Mouse (Mus musculus): ENCODE measurements around the gene Rad23b. TPM values are rescaled to one million over a fixed set of nuclear protein-coding genes. Genes with fewer than 3 reads are reported as not detected.

Gene Rad23b
- polyA plus RNA-seq, 1 experiment, result 307 TPM

- H3K4me1 ChIP-seq (ENCODE audit: control insufficient read depth, insufficient read depth, low read length), result peaks cover 1% of the 10 kb centered on the region
- no peak overlapping the region for H3K27ac ChIP-seq (ENCODE audit: insufficient read depth, low read length)
- no peaks in the 10 kb centered on the region for H3K36me3 ChIP-seq (ENCODE audit: control insufficient read depth, insufficient read depth, low read length, poor library complexity, severe bottlenecking)
- no peak for TF ChIP-seq EP300 (IDR thresholded peaks at IDR 0.05; ENCODE audit: insufficient read depth, low read depth, low read length)
- TF ChIP-seq CTCF (IDR thresholded peaks at IDR 0.05; ENCODE audit: low read depth, low read length), result no peak
- no peak for TF ChIP-seq POLR2A (IDR thresholded peaks at IDR 0.05; ENCODE audit: insufficient read depth, low read length)
- no peak overlapping the region for H3K9ac ChIP-seq (ENCODE audit: low read depth, poor library complexity, severe bottlenecking)
- no peaks in the 10 kb centered on the region for H3K27me3 ChIP-seq (ENCODE audit: control insufficient read depth, insufficient read depth, low read length, poor library complexity, severe bottlenecking)
- H3K9me3 ChIP-seq (replicated peaks; ENCODE audit: control insufficient read depth, insufficient read depth, low read length, poor library complexity, severe bottlenecking), result no peaks in the 10 kb centered on the region
- no peak overlapping the region for H3K4me3 ChIP-seq (ENCODE audit: low read depth, low read length)
Measured at GRCm38 (mm10) chr4:55339388-55339787, 10.5 kb upstream of the Rad23b start.

- no peak for TF ChIP-seq POLR2A (IDR thresholded peaks at IDR 0.05; ENCODE audit: insufficient read depth, low read length)
- Histone ChIP-seq H3K9me3 (replicated peaks; ENCODE audit: control insufficient read depth, insufficient read depth, low read length, poor library complexity, severe bottlenecking) (no peaks in the 10 kb centered on the region), H3K27ac (ENCODE audit: insufficient read depth, low read length) (no peak overlapping the region), H3K36me3 (ENCODE audit: control insufficient read depth, insufficient read depth, low read length, poor library complexity, severe bottlenecking) (no peaks in the 10 kb centered on the region), H3K4me3 (ENCODE audit: low read depth, low read length) (no peak overlapping the region), H3K9ac (ENCODE audit: low read depth, poor library complexity, severe bottlenecking) (no peak overlapping the region), H3K27me3 (ENCODE audit: control insufficient read depth, insufficient read depth, low read length, poor library complexity, severe bottlenecking) (no peaks in the 10 kb centered on the region), H3K4me1 (ENCODE audit: control insufficient read depth, insufficient read depth, low read length) (peaks cover 1% of the 10 kb centered on the region)
Measured at GRCm38 (mm10) chr4:55341797-55342196, 8.0 kb upstream of the Rad23b start.

GRCm38 (mm10) chr4:55342602-55343001 lies 7.2 kb upstream of the Rad23b start:
- 0 out of 2 replicates have a peak overlapping the region, but pooled peaks have one; percentile 5 for H3K27ac ChIP-seq (ENCODE audit: insufficient read depth, low read length)
- no peak overlapping the region for H3K4me3 ChIP-seq (ENCODE audit: low read depth, low read length)
- no peak for TF ChIP-seq EP300 (IDR thresholded peaks at IDR 0.05; ENCODE audit: insufficient read depth, low read depth, low read length)
- TF ChIP-seq POLR2A (IDR thresholded peaks at IDR 0.05; ENCODE audit: insufficient read depth, low read length), result no peak
- TF ChIP-seq CTCF (IDR thresholded peaks at IDR 0.05; ENCODE audit: low read depth, low read length), result no peak
- H3K36me3 ChIP-seq (ENCODE audit: control insufficient read depth, insufficient read depth, low read length, poor library complexity, severe bottlenecking), result no peaks in the 10 kb centered on the region
- peaks cover 1% of the 10 kb centered on the region for H3K4me1 ChIP-seq (ENCODE audit: control insufficient read depth, insufficient read depth, low read length)
- H3K9ac ChIP-seq (ENCODE audit: low read depth, poor library complexity, severe bottlenecking), result no peak overlapping the region
- H3K27me3 ChIP-seq (ENCODE audit: control insufficient read depth, insufficient read depth, low read length, poor library complexity, severe bottlenecking), result no peaks in the 10 kb centered on the region
- no peaks in the 10 kb centered on the region for H3K9me3 ChIP-seq (replicated peaks; ENCODE audit: control insufficient read depth, insufficient read depth, low read length, poor library complexity, severe bottlenecking)

GRCm38 (mm10) chr4:55343287-55343686 lies 6.6 kb upstream of the Rad23b start:
- no peaks in the 10 kb centered on the region for H3K36me3 ChIP-seq (ENCODE audit: control insufficient read depth, insufficient read depth, low read length, poor library complexity, severe bottlenecking)
- peaks cover 1% of the 10 kb centered on the region for H3K4me1 ChIP-seq (ENCODE audit: control insufficient read depth, insufficient read depth, low read length)
- H3K9me3 ChIP-seq (replicated peaks; ENCODE audit: control insufficient read depth, insufficient read depth, low read length, poor library complexity, severe bottlenecking), result no peaks in the 10 kb centered on the region
- no peaks in the 10 kb centered on the region for H3K27me3 ChIP-seq (ENCODE audit: control insufficient read depth, insufficient read depth, low read length, poor library complexity, severe bottlenecking)
- H3K9ac ChIP-seq (ENCODE audit: low read depth, poor library complexity, severe bottlenecking), result no peak overlapping the region
- H3K27ac ChIP-seq (ENCODE audit: insufficient read depth, low read length), result no peak overlapping the region
- no peak overlapping the region for H3K4me3 ChIP-seq (ENCODE audit: low read depth, low read length)
- no peak for TF ChIP-seq POLR2A (IDR thresholded peaks at IDR 0.05; ENCODE audit: insufficient read depth, low read length)
- TF ChIP-seq CTCF (IDR thresholded peaks at IDR 0.05; ENCODE audit: low read depth, low read length), result no peak
- TF ChIP-seq EP300 (IDR thresholded peaks at IDR 0.05; ENCODE audit: insufficient read depth, low read depth, low read length), result no peak

GRCm38 (mm10) chr4:55348759-55349451 lies 938 bp upstream of the Rad23b start:
- no peaks in the 10 kb centered on the region for H3K4me1 ChIP-seq (ENCODE audit: control insufficient read depth, insufficient read depth, low read length)
- H3K27me3 ChIP-seq (ENCODE audit: control insufficient read depth, insufficient read depth, low read length, poor library complexity, severe bottlenecking), result no peaks in the 10 kb centered on the region
- peak overlapping the region; percentile 92 for H3K4me3 ChIP-seq (ENCODE audit: low read depth, low read length)
- H3K9me3 ChIP-seq (replicated peaks; ENCODE audit: control insufficient read depth, insufficient read depth, low read length, poor library complexity, severe bottlenecking), result no peaks in the 10 kb centered on the region
- TF ChIP-seq CTCF (IDR thresholded peaks at IDR 0.05; ENCODE audit: low read depth, low read length) (no peak), EP300 (IDR thresholded peaks at IDR 0.05; ENCODE audit: insufficient read depth, low read depth, low read length) (no peak)
- H3K9ac ChIP-seq (ENCODE audit: low read depth, poor library complexity, severe bottlenecking), result peak overlapping the region; percentile 66
- H3K36me3 ChIP-seq (ENCODE audit: control insufficient read depth, insufficient read depth, low read length, poor library complexity, severe bottlenecking), result no peaks in the 10 kb centered on the region; the same call in 1 of the 2 replicates
- peak overlapping the region; percentile 92 for H3K27ac ChIP-seq (ENCODE audit: insufficient read depth, low read length)

GRCm38 (mm10) chr4:55350219-55350931 lies 532 bp downstream of the Rad23b start:
- TF ChIP-seq CTCF (IDR thresholded peaks at IDR 0.05; ENCODE audit: low read depth, low read length), result no peak
- TF ChIP-seq POLR2A (IDR thresholded peaks at IDR 0.05; ENCODE audit: insufficient read depth, low read length), result no peak
- TF ChIP-seq EP300 (IDR thresholded peaks at IDR 0.05; ENCODE audit: insufficient read depth, low read depth, low read length), result no peak
- Histone ChIP-seq H3K9ac (ENCODE audit: low read depth, poor library complexity, severe bottlenecking) (peak overlapping the region; percentile 96), H3K4me1 (ENCODE audit: control insufficient read depth, insufficient read depth, low read length) (peaks cover 1% of the 10 kb centered on the region), H3K4me3 (ENCODE audit: low read depth, low read length) (peak overlapping the region; percentile 71), H3K27ac (ENCODE audit: insufficient read depth, low read length) (peak overlapping the region; percentile 47), H3K27me3 (ENCODE audit: control insufficient read depth, insufficient read depth, low read length, poor library complexity, severe bottlenecking) (no peaks in the 10 kb centered on the region), H3K36me3 (ENCODE audit: control insufficient read depth, insufficient read depth, low read length, poor library complexity, severe bottlenecking) (peaks cover 5% of the 10 kb centered on the region; the same call in 1 of the 2 replicates), H3K9me3 (replicated peaks; ENCODE audit: control insufficient read depth, insufficient read depth, low read length, poor library complexity, severe bottlenecking) (no peaks in the 10 kb centered on the region)
